Mouse (Mus musculus): ENCODE measurements around the gene Pgbd5.

- TF ChIP-seq GATA1 (IDR thresholded peaks at IDR 0.05; ENCODE audit: low read length) (no peak), TAL1 (IDR thresholded peaks at IDR 0.05; ENCODE audit: low read length) (no peak)
Measured at GRCm38 (mm10) chr8:124360911-124361310, 78.5 kb downstream of the Pgbd5 start.
